Mouse (Mus musculus) liver, embryonic 14.5 days (tissue): Measurements from ENCODE around the gene Cisd3.

ENCODE experiments used
- CTCF ChIP-seq: IDR thresholded peaks from 2 replicates; pipeline ENCODE4 v1.5.1; 2016; ENCODE audit warnings: antibody characterized with exemption, low read depth, control low read depth
- EP300 ChIP-seq: IDR thresholded peaks from 2 replicates; pipeline ENCODE4 v1.6.1; 2016; ENCODE audit warnings: antibody characterized with exemption, low read depth

- TF ChIP-seq CTCF (no peak), EP300 (no peak)
Observed at GRCm38 (mm10) chr11:97641668-97642067, 44.0 kb upstream of the Cisd3 start.
